Mouse (Mus musculus): ENCODE results near the gene Sar1a. TPM values are rescaled to one million over a fixed set of nuclear protein-coding genes. Genes with fewer than 3 reads are reported as not detected.

The Sar1a gene
- polyA plus RNA-seq, 1 experiment from 2014 or later = 236 TPM

GRCm38 (mm10) chr10:61741873-61742272 is 61.8 kb downstream of the Sar1a start:
- peaks cover 6% of the 10 kb centered on the region for H3K9me3 ChIP-seq (replicated peaks)
- H3K27me3 ChIP-seq = no peaks in the 10 kb centered on the region
- WGBS = 89% methylated on average over 4 of the region's 4 CpGs
- H3K27ac ChIP-seq = no peak overlapping the region
- no peaks in the 10 kb centered on the region for H3K4me1 ChIP-seq
- no peak overlapping the region for H3K9ac ChIP-seq
- no peak overlapping the region for H3K4me3 ChIP-seq (replicated peaks)
- H3K4me2 ChIP-seq = no peak overlapping the region
- H3K36me3 ChIP-seq = peaks cover 94% of the 10 kb centered on the region
- ATAC-seq (replicated peaks; ENCODE audit: low FRiP score) = no peak

GRCm38 (mm10) chr10:61742336-61742735 is 62.2 kb downstream of the Sar1a start:
- H3K27me3 ChIP-seq = no peaks in the 10 kb centered on the region
- H3K9ac ChIP-seq = no peak overlapping the region
- no peak overlapping the region for H3K27ac ChIP-seq
- no peaks in the 10 kb centered on the region for H3K4me1 ChIP-seq
- no peak overlapping the region for H3K4me2 ChIP-seq
- peaks cover 6% of the 10 kb centered on the region for H3K9me3 ChIP-seq (replicated peaks)
- 94% methylated on average over 8 of the region's 8 CpGs for WGBS
- peaks cover 99% of the 10 kb centered on the region for H3K36me3 ChIP-seq
- ATAC-seq (replicated peaks; ENCODE audit: low FRiP score) = no peak
- no peak overlapping the region for H3K4me3 ChIP-seq (replicated peaks)

Other genes with a start within 250 kb of the Sar1a start
- gene Eif4ebp2, start 227.6 kb upstream of the Sar1a start, polyA plus RNA-seq (2015; fragmentation: Nextera tagmentation; extraction: Ambion mirVana) = 69.4 and 70.0 TPM in 2 replicates
- 8.1 and 8.4 TPM in 2 replicates for gene Lrrc20, start 204.5 kb upstream of the Sar1a start, polyA plus RNA-seq (2015; fragmentation: Nextera tagmentation; extraction: Ambion mirVana)
- gene Npffr1, start 84.8 kb upstream of the Sar1a start, polyA plus RNA-seq (2015; fragmentation: Nextera tagmentation; extraction: Ambion mirVana) = 0.12 and 0.21 TPM in 2 replicates
- gene Ppa1, start 31.7 kb upstream of the Sar1a start, polyA plus RNA-seq (2015; fragmentation: Nextera tagmentation; extraction: Ambion mirVana) = 193 and 202 TPM in 2 replicates
- 33.0 and 36.5 TPM in 2 replicates for gene Tysnd1, start 15.2 kb downstream of the Sar1a start, polyA plus RNA-seq (2015; fragmentation: Nextera tagmentation; extraction: Ambion mirVana)
- gene Aifm2, start 35.0 kb downstream of the Sar1a start, polyA plus RNA-seq (2015; fragmentation: Nextera tagmentation; extraction: Ambion mirVana) = 19.6 and 20.5 TPM in 2 replicates
- gene H2afy2, start 103.8 kb downstream of the Sar1a start, polyA plus RNA-seq (2015; fragmentation: Nextera tagmentation; extraction: Ambion mirVana) = 155 and 156 TPM in 2 replicates